Mouse (Mus musculus): ENCODE data around the gene Arl16. TPM values are rescaled to one million over a fixed set of nuclear protein-coding genes. Genes with fewer than 3 reads are reported as not detected.

The Arl16 gene
- polyA plus RNA-seq, 1 experiment from 2014 or later: 32.7 TPM

DNA sequence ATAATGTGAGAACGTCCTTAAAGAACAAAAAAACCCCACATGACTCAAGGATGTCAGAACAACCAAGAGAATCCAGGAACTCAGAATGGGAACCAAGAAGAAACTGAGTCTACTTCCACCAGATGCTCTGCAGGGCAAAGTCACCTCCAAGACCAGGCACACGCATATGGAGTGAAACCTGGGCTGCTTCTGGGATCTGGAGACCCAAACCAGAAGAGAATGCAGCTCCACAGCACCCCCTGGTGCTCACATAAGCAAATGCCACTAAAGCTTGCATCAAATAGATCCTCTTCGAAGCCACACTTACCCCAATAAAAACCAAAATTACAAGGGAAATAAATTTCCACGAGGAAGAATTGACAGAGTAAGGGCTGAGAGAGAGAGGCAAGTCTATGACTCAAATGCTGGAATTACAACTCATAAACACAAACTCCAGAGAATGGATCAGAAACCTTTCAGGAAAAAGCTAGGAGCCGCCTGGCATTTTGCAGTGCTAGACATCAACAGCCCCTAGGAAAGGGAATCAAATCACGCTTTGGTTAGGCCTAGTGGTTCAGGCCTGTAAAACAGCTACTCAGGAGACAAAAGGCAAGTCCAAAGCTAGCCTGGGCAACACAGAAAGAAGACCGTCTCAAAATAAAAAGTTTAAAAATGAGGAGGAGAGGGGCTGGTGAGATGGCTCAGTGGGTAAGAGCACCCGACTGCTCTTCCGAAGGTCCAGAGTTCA, 43.7 kb downstream of the Arl16 start:
- 45% methylated on average over 9 of the region's 9 CpGs for WGBS
- H3K36me3 ChIP-seq (ENCODE audit: insufficient read depth, low read length): peaks cover 47% of the 10 kb centered on the region

DNA sequence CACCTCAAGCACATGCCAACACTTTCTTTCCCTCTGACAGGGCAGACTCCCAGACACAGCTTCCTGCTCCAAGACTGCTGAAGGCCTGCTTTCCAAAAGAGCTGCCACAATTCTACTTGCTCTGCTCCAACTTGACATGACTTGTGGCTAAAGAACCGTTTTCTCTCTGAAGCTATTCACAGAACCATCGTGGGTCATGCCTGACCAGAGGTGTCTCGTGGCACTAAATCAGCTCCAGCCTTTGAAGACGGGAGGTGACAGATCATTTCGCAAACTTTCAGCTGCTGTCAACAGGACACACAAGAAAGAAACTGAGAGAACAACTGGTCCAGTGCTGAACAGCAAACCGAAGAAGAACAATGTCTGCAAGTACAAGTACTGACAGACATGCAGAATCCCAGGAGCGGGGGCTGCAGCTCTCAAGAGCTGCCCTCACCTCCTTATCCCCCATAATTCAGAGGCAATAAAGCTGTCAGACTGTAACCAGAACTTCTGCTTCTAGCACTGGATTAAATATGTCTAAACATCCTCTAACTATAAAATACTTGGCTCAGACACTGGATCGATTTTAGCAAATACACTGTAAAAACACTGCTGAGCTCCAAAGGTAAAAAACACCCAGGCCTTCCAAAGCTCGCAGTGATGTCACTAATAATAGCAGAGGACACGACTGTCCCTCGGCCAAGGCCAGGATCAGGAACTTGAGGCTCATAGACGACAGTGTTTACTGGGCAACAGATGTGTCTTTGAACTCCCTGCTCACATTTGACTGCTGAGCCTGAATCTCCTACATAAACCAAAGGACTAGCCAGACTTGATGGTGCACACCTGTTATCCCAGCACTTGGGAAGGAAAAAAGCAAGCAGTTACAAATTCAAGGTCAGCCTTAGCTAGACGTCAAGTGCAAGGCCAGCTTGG, 44.5 kb downstream of the Arl16 start:
- DNase-seq (ENCODE audit: low spot score) (peak; percentile 82), ATAC-seq (replicated peaks; ENCODE audit: low FRiP score, low read depth) (peak; percentile 54; the same call in 1 of the 2 replicates)
- peaks cover 10% of the 10 kb centered on the region for H3K4me1 ChIP-seq (replicated peaks; ENCODE audit: insufficient read depth, low read length)
- no peaks in the 10 kb centered on the region for H3K9me3 ChIP-seq (replicated peaks; ENCODE audit: low read length)
- H3K27ac ChIP-seq: peak overlapping the region; percentile 60
- H3K9ac ChIP-seq (ENCODE audit: low read depth, low read length): no peak overlapping the region
- 26% methylated on average over 13 of the region's 13 CpGs for WGBS
- H3K4me2 ChIP-seq (ENCODE audit: low read length): no peak overlapping the region
- H3K4me3 ChIP-seq (replicated peaks; ENCODE audit: low read depth, low read length): no peak overlapping the region
- H3K36me3 ChIP-seq (ENCODE audit: insufficient read depth, low read length): peaks cover 44% of the 10 kb centered on the region
- TF ChIP-seq CTCF (IDR thresholded peaks at IDR 0.05; ENCODE audit: low read depth): no peak
- no peaks in the 10 kb centered on the region for H3K27me3 ChIP-seq (ENCODE audit: insufficient read depth, low read length)

More for the DNA sequence above, 43.7 kb downstream of the Arl16 start:
- DNase-seq (ENCODE audit: low spot score): peak; percentile 85
- H3K4me2 ChIP-seq (ENCODE audit: low read length): no peak overlapping the region
- no peaks in the 10 kb centered on the region for H3K9me3 ChIP-seq (replicated peaks; ENCODE audit: low read length)
- 0 out of 2 replicates have a peak, but pooled peaks have one; percentile 3 for ATAC-seq (replicated peaks; ENCODE audit: low FRiP score, low read depth)
- no peak overlapping the region for H3K4me3 ChIP-seq (replicated peaks; ENCODE audit: low read depth, low read length)
- TF ChIP-seq CTCF (IDR thresholded peaks at IDR 0.05; ENCODE audit: low read depth): peak; percentile 77
- no peaks in the 10 kb centered on the region for H3K27me3 ChIP-seq (ENCODE audit: insufficient read depth, low read length)
- H3K9ac ChIP-seq (ENCODE audit: low read depth, low read length): no peak overlapping the region
- H3K4me1 ChIP-seq (replicated peaks; ENCODE audit: insufficient read depth, low read length): peaks cover 10% of the 10 kb centered on the region
- H3K27ac ChIP-seq: 0 out of 2 replicates have a peak overlapping the region, but pooled peaks have one; percentile 47

DNA sequence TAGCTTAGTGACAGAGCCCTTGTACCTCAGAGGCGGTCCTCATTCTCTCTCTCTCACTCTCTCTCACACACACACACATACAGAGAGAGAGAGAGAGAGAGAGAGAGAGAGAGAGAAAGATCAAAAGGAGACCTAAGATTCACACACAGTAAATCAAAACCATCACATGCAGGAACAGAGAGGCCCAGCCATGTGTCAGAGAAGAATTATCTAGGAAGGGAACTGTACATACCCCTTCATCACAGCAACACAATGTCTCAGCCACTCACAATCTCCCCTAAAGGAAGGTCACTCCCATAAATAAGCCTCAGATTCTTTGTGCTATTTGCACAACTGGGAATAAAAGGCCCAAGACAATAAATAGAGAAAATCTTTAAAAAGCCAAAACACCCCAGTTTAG, 48.8 kb downstream of the Arl16 start:
- no peak for DNase-seq (ENCODE audit: low spot score)
- 93% methylated on average over 1 of the region's 1 CpGs for WGBS
- peaks cover 10% of the 10 kb centered on the region for H3K4me1 ChIP-seq (replicated peaks; ENCODE audit: insufficient read depth, low read length)
- TF ChIP-seq CTCF (IDR thresholded peaks at IDR 0.05; ENCODE audit: low read depth): no peak
- H3K27me3 ChIP-seq (ENCODE audit: insufficient read depth, low read length): no peaks in the 10 kb centered on the region
- ATAC-seq (replicated peaks; ENCODE audit: low FRiP score, low read depth): no peak
- H3K4me3 ChIP-seq (replicated peaks; ENCODE audit: low read depth, low read length): no peak overlapping the region
- no peak overlapping the region for H3K27ac ChIP-seq
- H3K9me3 ChIP-seq (replicated peaks; ENCODE audit: low read length): no peaks in the 10 kb centered on the region
- H3K36me3 ChIP-seq (ENCODE audit: insufficient read depth, low read length): peaks cover 40% of the 10 kb centered on the region
- no peak overlapping the region for H3K9ac ChIP-seq (ENCODE audit: low read depth, low read length)
- no peak overlapping the region for H3K4me2 ChIP-seq (ENCODE audit: low read length)

DNA sequence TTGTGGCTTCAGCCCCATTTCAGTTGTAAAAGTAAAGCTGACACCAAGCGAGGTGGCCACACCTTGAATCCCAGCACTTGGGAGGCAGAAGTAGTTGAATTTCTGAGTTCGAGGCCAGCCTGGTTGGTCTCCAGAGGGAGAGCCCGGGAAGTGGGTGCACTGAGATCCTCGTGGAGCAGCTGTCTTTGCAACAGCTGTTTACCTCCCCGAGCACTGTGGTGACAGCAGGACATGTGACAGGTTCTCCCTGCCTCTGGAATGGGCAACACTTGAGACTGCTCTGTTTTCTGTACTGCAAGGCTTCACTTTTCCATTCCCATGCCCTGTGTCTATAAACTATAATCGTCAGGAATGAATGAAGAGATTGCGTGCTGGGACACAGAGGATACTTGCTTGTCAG, 49.6 kb downstream of the Arl16 start:
- no peak overlapping the region for H3K9ac ChIP-seq (ENCODE audit: low read depth, low read length)
- H3K9me3 ChIP-seq (replicated peaks; ENCODE audit: low read length): no peaks in the 10 kb centered on the region
- 92% methylated on average over 7 of the region's 7 CpGs for WGBS
- ATAC-seq (replicated peaks; ENCODE audit: low FRiP score, low read depth) (no peak), DNase-seq (ENCODE audit: low spot score) (no peak)
- H3K4me1 ChIP-seq (replicated peaks; ENCODE audit: insufficient read depth, low read length): peaks cover 5% of the 10 kb centered on the region; the same call in 1 of the 2 replicates
- no peak overlapping the region for H3K4me2 ChIP-seq (ENCODE audit: low read length)
- no peak overlapping the region for H3K27ac ChIP-seq
- H3K36me3 ChIP-seq (ENCODE audit: insufficient read depth, low read length): peaks cover 47% of the 10 kb centered on the region
- no peak for TF ChIP-seq CTCF (IDR thresholded peaks at IDR 0.05; ENCODE audit: low read depth)
- no peak overlapping the region for H3K4me3 ChIP-seq (replicated peaks; ENCODE audit: low read depth, low read length)
- H3K27me3 ChIP-seq (ENCODE audit: insufficient read depth, low read length): no peaks in the 10 kb centered on the region

Other genes with a start within 250 kb of the Arl16 start
- gene Bahcc1, start 234.7 kb downstream of the Arl16 start, polyA plus RNA-seq (2015; fragmentation: Nextera tagmentation; extraction: Ambion mirVana): 8.2 and 8.6 TPM in 2 replicates
- gene Actg1, start 119.1 kb downstream of the Arl16 start, polyA plus RNA-seq (2015; fragmentation: Nextera tagmentation; extraction: Ambion mirVana): 2,251 and 2,404 TPM in 2 replicates
- gene Fscn2, start 106.1 kb downstream of the Arl16 start, polyA plus RNA-seq (2015; fragmentation: Nextera tagmentation; extraction: Ambion mirVana): 1.3 and 1.5 TPM in 2 replicates
- gene Faap100, start 88.8 kb downstream of the Arl16 start, polyA plus RNA-seq (2015; fragmentation: Nextera tagmentation; extraction: Ambion mirVana): 21.9 and 26.6 TPM in 2 replicates
- gene Nploc4, start 29.9 kb downstream of the Arl16 start, polyA plus RNA-seq (2015; fragmentation: Nextera tagmentation; extraction: Ambion mirVana): 21.0 and 23.3 TPM in 2 replicates
- not detected in 2 replicates for gene Tspan10, start 25.0 kb downstream of the Arl16 start, polyA plus RNA-seq (2015; fragmentation: Nextera tagmentation; extraction: Ambion mirVana)
- 0.17 and 0.36 TPM in 2 replicates for gene Pde6g, start 14.1 kb downstream of the Arl16 start, polyA plus RNA-seq (2015; fragmentation: Nextera tagmentation; extraction: Ambion mirVana)
- 24.3 and 30.3 TPM in 2 replicates for gene Oxld1, start 9.5 kb downstream of the Arl16 start, polyA plus RNA-seq (2015; fragmentation: Nextera tagmentation; extraction: Ambion mirVana)
- 26.3 and 29.5 TPM in 2 replicates for gene Ccdc137, start 9.5 kb downstream of the Arl16 start, polyA plus RNA-seq (2015; fragmentation: Nextera tagmentation; extraction: Ambion mirVana)
- gene Mrpl12, start 17.0 kb upstream of the Arl16 start, polyA plus RNA-seq (2015; fragmentation: Nextera tagmentation; extraction: Ambion mirVana): 218 and 224 TPM in 2 replicates
- 121 and 132 TPM in 2 replicates for gene Slc25a10, start 24.2 kb upstream of the Arl16 start, polyA plus RNA-seq (2015; fragmentation: Nextera tagmentation; extraction: Ambion mirVana)
- gene Gcgr, start 63.1 kb upstream of the Arl16 start, polyA plus RNA-seq (2015; fragmentation: Nextera tagmentation; extraction: Ambion mirVana): 6.6 and 7.0 TPM in 2 replicates
- gene Mcrip1, start 82.1 kb upstream of the Arl16 start, polyA plus RNA-seq (2015; fragmentation: Nextera tagmentation; extraction: Ambion mirVana): 218 and 227 TPM in 2 replicates
- 0.30 TPM in 1 of 2 replicates, not detected in the other for gene Ppp1r27, start 83.5 kb upstream of the Arl16 start, polyA plus RNA-seq (2015; fragmentation: Nextera tagmentation; extraction: Ambion mirVana)
- 635 and 676 TPM in 2 replicates for gene P4hb, start 105.6 kb upstream of the Arl16 start, polyA plus RNA-seq (2015; fragmentation: Nextera tagmentation; extraction: Ambion mirVana)
- gene Arhgdia, start 114.0 kb upstream of the Arl16 start, polyA plus RNA-seq (2015; fragmentation: Nextera tagmentation; extraction: Ambion mirVana): 444 and 506 TPM in 2 replicates
- 341 and 361 TPM in 2 replicates for gene Alyref, start 130.8 kb upstream of the Arl16 start, polyA plus RNA-seq (2015; fragmentation: Nextera tagmentation; extraction: Ambion mirVana)
- gene Anapc11, start 130.8 kb upstream of the Arl16 start, polyA plus RNA-seq (2015; fragmentation: Nextera tagmentation; extraction: Ambion mirVana): 159 and 168 TPM in 2 replicates
- gene Npb, start 140.9 kb upstream of the Arl16 start, polyA plus RNA-seq (2015; fragmentation: Nextera tagmentation; extraction: Ambion mirVana): 48.0 and 51.4 TPM in 2 replicates
- 116 and 118 TPM in 2 replicates for gene Pcyt2, start 150.3 kb upstream of the Arl16 start, polyA plus RNA-seq (2015; fragmentation: Nextera tagmentation; extraction: Ambion mirVana)
- gene Sirt7, start 157.6 kb upstream of the Arl16 start, polyA plus RNA-seq (2015; fragmentation: Nextera tagmentation; extraction: Ambion mirVana): 38.8 and 41.6 TPM in 2 replicates
- gene Mafg, start 166.0 kb upstream of the Arl16 start, polyA plus RNA-seq (2015; fragmentation: Nextera tagmentation; extraction: Ambion mirVana): 26.5 and 27.4 TPM in 2 replicates
- 12.2 and 13.9 TPM in 2 replicates for gene Pycr1, start 176.2 kb upstream of the Arl16 start, polyA plus RNA-seq (2015; fragmentation: Nextera tagmentation; extraction: Ambion mirVana)
- 0.24 and 0.28 TPM in 2 replicates for gene Myadml2, start 180.6 kb upstream of the Arl16 start, polyA plus RNA-seq (2015; fragmentation: Nextera tagmentation; extraction: Ambion mirVana)
- 5.3 and 7.4 TPM in 2 replicates for gene Notum, start 193.6 kb upstream of the Arl16 start, polyA plus RNA-seq (2015; fragmentation: Nextera tagmentation; extraction: Ambion mirVana)
- gene Aspscr1, start 205.4 kb upstream of the Arl16 start, polyA plus RNA-seq (2015; fragmentation: Nextera tagmentation; extraction: Ambion mirVana): 122 TPM in 2 replicates
- 160 and 174 TPM in 2 replicates for gene Cenpx, start 246.1 kb upstream of the Arl16 start, polyA plus RNA-seq (2015; fragmentation: Nextera tagmentation; extraction: Ambion mirVana)
- 31.3 and 33.5 TPM in 2 replicates for gene Lrrc45, start 246.3 kb upstream of the Arl16 start, polyA plus RNA-seq (2015; fragmentation: Nextera tagmentation; extraction: Ambion mirVana)